Mouse (Mus musculus): ENCODE results near the gene Ptpro. TPM values are rescaled to one million over a fixed set of nuclear protein-coding genes. Genes with fewer than 3 reads are reported as not detected.

Ptpro gene
- polyA plus RNA-seq (2012; rRNA removed), result 1.3 and 2.3 TPM in 2 replicates

DNA sequence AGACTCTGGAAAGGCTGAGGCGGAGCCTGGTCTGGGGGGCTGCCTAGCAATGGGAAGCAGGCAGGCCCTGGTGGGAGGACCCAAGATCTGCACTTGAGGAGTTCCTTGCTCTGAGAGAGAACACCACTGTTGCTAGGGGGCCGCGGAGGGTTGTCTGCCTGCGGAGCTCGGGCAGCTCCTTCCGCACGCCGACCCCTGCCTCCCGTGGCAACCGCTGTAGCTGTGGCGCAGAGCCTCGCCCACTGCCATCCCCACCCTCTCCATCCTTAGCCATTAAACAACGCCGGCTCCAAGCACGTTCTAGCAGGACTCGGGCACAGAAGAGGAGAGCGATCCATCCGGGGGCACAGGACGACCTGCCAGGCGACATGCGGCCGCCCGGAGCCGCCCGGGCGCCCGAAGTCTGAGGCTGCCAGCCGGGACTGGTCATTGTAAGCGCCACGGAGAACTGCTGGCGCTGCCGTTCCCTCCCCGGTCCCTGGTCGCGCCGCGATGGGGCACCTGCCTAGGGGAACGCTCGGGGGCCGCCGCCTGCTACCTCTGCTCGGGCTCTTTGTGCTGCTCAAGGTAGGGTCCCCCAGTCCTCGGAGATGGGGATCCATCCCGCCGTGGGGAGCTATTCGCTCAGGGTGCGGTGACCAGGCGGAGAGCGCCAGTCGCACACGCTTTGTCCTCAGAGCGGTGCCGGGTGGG, at the start of gene Ptpro:
Gene Ptpro, plus strand, starts transcription at position 126 of the 693 bp plus-strand sequence.
- no peak for DNase-seq (ENCODE audit: low read depth, low spot score)
- 3% methylated on average over 53 of the region's 53 CpGs for WGBS

- WGBS, result 84% methylated on average over 4 of the region's 4 CpGs
Measured at GRCm38 (mm10) chr6:137202661-137203060, 49.5 kb upstream of the Ptpro start.

GRCm38 (mm10) chr6:137205662-137206400, 46.3 kb upstream of the Ptpro start:
- DNase-seq (ENCODE audit: low read depth, low spot score), result no peak
- WGBS, result 52% methylated on average over 11 of the region's 11 CpGs

More at GRCm38 (mm10) chr6:137202661-137203060, 49.5 kb upstream of the Ptpro start:
- DNase-seq (ENCODE audit: low read depth, low spot score), result no peak

GRCm38 (mm10) chr6:137207126-137207525, 45.0 kb upstream of the Ptpro start:
- no peak for DNase-seq (ENCODE audit: low read depth, low spot score)
- 96% methylated on average over 6 of the region's 6 CpGs for WGBS

DNA sequence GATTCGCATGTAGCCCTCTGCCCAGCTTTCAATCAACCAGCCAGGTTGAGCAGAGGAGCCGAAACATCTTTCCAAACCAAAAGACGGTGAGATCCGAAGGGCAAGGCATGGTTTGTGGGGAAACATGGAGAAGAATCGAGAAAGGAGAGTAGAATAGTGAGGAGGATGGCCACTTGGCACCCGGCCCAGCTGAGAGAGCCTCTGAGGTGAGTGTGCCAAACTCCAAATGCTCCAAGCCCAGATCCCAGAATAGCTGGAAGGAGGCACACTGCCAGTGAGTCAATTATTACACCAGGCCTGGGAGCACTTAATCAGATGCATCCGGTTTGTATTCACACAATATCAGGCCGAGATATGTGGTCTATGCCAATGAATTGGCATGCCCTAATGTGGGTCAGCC, 42.1 kb upstream of the Ptpro start:
- WGBS, result 43% methylated on average over 8 of the region's 8 CpGs
- no peak for DNase-seq (ENCODE audit: low read depth, low spot score)

GRCm38 (mm10) chr6:137210991-137211390, 41.1 kb upstream of the Ptpro start:
- WGBS, result 82% methylated on average over 10 of the region's 10 CpGs
- DNase-seq (ENCODE audit: low read depth, low spot score), result no peak

DNA sequence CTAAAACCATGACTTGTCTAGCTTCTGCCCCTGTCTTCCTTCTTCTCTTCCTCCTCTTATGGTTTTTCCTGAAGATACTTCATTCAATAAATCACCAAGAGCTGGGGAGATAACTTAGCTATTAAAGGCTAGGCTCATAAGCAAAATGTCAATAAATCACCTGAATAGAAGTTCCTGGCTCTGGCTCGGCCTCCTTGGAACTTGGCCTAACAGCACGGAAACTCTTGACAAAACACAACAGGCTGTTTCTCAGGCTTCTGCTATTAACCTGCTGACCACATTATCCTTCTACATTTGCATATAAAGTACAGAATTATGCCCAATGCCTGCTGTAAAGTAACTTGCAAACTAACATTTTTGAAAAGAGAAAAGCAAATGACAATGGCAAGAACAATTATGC, 40.7 kb upstream of the Ptpro start:
- no peak for DNase-seq (ENCODE audit: low read depth, low spot score)
- WGBS, result 17% methylated on average over 2 of the region's 2 CpGs

DNA sequence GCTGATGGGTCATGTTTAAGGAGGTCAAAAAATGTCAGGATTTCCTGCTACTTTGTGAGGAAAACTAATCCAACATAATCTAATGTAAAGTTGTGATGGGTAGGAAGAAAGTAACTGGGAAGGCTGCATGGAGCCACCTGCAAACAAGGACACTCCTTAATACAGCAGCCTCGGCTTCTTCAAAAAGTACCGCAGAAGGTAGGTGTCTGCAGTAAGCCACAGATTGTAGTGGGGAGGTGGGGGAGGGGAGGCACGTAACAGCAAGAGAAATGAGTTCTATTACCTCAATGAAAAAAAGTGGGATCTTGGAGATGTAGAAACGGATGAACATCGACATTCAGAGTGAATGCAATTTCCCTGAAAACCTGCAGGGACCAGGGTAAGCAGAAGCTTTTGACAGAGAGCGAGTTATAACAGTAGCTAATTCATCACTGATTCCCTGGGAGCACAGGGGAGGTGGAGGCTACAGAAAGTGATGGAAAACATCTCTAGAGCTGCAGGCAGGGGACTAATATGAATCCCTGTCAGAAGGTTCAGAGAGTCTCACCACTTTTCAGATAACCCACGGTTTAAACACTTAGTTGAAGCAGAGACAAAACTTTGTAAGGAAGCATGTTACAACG, 34.2 kb upstream of the Ptpro start:
- 82% methylated on average over 8 of the region's 8 CpGs for WGBS
- no peak for DNase-seq (ENCODE audit: low read depth, low spot score)

DNA sequence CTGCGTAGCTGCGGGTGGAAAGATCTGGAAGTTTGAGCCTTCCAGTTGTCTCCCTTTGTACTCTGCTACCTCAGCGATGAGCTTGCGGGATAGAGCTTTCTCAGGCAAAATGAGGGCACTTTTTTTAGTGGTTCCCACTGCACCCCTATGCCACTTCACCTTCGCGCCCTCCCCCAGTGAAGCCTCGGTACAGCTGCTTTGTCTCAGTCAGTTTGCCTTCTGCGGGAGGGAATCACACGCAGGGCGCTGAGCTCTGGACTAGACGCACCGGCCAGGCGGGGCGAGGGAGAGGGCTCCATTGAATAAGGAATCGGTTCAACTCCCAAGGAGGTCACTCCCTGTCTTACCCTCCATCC, 746 bp downstream of the Ptpro start:
- 5% methylated on average over 15 of the region's 15 CpGs for WGBS
- DNase-seq (ENCODE audit: low read depth, low spot score), result no peak

DNA sequence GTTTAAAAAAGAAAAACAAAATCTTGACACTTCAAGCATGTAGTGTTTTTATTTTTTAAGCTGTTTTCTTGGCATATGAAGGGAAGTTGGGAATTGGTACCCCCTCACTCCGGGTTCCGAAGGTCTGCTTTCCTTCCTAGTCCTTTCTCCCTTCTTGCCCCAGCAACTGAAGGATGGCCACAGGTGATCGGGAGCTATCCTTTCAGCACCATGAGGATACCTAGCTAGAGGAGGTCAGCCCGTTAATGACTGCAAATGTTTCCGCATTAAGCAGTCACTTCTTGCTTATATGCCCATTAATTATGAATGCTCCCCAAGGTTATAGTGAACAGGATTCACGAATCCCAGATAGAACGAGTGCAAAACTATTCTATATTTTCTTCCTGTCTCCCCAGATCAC, 1.3 kb downstream of the Ptpro start:
- DNase-seq (ENCODE audit: low read depth, low spot score), result no peak
- 14% methylated on average over 7 of the region's 7 CpGs for WGBS

DNA sequence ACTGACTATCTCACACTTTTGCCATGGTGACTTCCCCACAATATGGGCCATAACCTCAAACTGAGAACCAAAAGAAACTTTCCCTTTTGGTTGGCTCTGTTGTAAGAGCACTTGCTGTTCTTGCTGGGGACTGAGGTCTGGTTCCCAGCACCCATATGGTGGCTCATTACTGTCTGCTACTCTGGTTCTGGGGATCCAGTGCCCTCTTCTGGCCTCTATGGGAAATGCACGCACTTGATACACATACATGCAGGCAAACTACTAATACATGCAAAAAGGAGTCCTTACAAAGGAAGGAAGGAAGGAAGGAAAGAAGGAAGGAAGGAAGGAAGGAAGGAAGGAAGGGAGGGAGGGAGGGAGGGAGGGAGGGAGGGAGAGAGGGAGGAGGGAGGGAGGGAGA, 8.9 kb downstream of the Ptpro start:
- no peak for DNase-seq (ENCODE audit: low read depth, low spot score)
- 95% methylated on average over 1 of the region's 1 CpGs for WGBS

GRCm38 (mm10) chr6:137262087-137262486, 10.0 kb downstream of the Ptpro start:
- WGBS, result 63% methylated on average over 3 of the region's 3 CpGs
- DNase-seq (ENCODE audit: low read depth, low spot score), result no peak

- DNase-seq (ENCODE audit: low read depth, low spot score), result no peak
- WGBS, result 76% methylated on average over 8 of the region's 8 CpGs
Measured at GRCm38 (mm10) chr6:137268019-137268418, 15.9 kb downstream of the Ptpro start.

DNA sequence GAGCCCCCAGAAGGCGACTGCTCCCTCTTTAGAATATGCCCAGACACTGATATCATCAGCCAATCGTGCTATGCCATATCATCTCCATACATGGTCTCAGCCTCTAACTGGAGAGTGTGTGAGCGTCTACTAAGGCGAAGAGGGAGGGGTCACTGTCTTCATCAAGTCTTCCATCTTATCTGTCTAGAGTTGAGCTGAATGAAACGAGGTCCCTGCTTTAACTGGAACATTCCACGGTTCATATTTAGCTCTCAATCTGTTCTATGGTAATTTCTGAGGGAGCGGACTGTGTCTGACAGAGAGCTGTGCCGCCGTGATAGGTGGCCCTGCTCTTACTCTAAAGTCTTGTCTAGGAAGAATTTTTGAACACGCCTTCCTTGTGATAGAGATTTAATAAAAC, 16.5 kb downstream of the Ptpro start:
- no peak for DNase-seq (ENCODE audit: low read depth, low spot score)
- WGBS, result 84% methylated on average over 10 of the region's 10 CpGs

DNA sequence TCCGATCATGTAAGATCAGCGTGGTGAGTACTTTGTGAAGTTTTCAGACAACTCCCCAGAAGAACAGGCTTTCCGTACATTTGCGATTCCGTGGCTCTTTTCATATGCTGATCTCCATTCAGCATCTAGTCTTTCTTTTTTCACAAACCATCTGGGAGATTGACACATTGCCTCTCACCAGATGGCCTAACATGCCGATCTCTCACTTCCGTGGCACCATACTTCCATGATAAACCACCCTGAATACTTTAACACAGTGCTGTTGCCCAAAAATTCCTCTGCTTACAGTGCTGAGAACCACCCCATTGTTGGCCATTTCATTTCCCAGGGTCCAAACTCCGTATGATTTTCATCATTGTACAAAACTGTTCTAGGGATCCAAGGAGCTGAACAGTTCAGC, 20.4 kb downstream of the Ptpro start:
- DNase-seq (ENCODE audit: low read depth, low spot score), result no peak
- 90% methylated on average over 8 of the region's 8 CpGs for WGBS

DNA sequence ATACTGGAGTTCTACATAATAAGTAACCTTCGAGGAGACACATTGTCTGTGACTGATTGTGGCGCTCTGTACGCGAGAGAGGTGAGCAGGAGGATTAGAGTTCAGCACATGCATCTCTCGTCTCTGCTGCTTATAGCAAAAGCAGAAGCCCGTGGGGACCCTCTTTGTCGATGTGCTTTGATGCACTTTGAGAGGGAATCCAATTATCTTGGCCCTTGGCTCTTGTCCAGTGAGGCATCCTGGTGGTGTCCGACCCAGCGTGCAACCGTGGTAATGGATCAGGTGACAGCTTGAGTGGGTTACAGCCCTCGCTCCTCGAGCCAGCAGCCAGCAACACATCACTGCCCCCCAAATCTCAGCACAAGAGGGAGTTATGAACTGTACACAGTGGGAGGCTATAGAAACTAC, 25.5 kb downstream of the Ptpro start:
- WGBS, result 75% methylated on average over 12 of the region's 12 CpGs

GRCm38 (mm10) chr6:137279576-137279975, 27.5 kb downstream of the Ptpro start:
- DNase-seq (ENCODE audit: low read depth, low spot score), result no peak
- WGBS, result 71% methylated on average over 7 of the region's 7 CpGs

More for the DNA sequence above, 25.5 kb downstream of the Ptpro start:
- DNase-seq (ENCODE audit: low read depth, low spot score), result no peak

DNA sequence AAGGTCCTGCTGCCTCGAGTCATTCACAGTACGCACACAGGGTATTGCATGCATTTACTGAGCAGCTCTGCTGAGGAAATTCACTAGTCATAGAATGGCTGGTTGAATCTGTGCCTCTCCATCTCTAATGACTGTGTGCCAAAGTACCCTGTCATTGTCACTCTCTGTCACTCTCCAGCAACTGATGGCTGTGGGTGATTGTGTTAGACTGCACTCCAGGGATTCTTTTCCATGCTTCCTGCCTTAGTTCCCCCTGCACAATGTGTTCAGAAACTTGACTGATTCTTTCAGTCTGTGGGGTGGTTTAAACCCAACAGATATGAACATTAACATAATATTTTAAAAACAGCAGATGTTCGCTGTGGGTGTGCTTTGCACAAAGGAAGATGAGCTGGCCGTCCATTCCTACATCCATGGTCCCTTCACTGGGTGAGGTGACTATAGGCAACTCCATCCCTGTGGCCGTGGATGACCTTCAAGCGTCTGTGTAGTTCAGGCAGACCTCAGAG, 29.5 kb downstream of the Ptpro start:
- WGBS, result 79% methylated on average over 6 of the region's 6 CpGs
- no peak for DNase-seq (ENCODE audit: low read depth, low spot score)

DNA sequence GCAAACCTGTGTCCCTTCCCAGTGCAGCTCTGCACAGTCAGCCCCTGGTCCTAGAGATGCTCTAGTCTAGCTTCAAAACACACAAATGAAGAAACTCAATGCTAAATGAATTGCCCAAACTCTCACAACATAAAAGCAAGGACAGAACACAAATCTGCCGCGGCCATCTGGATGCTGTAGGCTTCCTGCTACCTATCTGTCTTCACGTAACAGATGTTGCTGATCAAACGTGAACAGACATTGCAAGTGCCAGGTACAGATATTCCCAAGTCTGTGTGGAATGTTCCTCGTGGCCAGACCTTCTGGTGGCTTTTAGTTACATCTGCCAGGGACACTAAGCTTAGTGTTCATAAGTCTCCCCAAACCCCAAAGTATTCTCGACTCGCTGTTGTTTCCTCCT, 29.9 kb downstream of the Ptpro start:
- no peak for DNase-seq (ENCODE audit: low read depth, low spot score)
- WGBS, result 74% methylated on average over 7 of the region's 7 CpGs

- WGBS, result 85% methylated on average over 6 of the region's 6 CpGs
Measured at GRCm38 (mm10) chr6:137286376-137286775, 34.3 kb downstream of the Ptpro start.

DNA sequence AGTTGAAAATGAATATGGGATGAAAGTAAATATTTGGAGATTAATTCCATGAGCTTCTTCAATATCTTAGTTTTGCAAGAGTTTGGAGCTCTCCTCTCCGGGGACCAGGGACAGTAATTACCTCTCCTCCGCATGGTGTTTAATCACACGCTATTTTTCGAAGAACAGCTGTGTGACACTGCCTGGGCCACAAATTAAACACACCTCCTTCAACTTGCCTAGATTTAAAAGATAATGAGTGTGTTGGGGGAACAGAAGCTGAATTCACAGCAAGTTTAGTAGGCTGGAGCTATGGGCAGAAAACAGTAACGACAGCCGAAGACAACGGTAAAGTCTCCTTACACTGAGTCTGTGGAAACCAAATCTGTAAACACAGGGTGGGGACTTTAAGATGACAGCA, 35.7 kb downstream of the Ptpro start:
- WGBS, result 80% methylated on average over 7 of the region's 7 CpGs
- no peak for DNase-seq (ENCODE audit: low read depth, low spot score)

More at GRCm38 (mm10) chr6:137286376-137286775, 34.3 kb downstream of the Ptpro start:
- DNase-seq (ENCODE audit: low read depth, low spot score), result no peak

Data from large intestine, adult 2 months (tissue).